Mouse (Mus musculus): Measurements from ENCODE around the gene Nbl1. TPM values are rescaled to one million over a fixed set of nuclear protein-coding genes. Genes with fewer than 3 reads are reported as not detected.

The Nbl1 gene
- polyA plus RNA-seq (2012; rRNA removed) = 30.6 and 59.3 TPM in 2 replicates

DNA sequence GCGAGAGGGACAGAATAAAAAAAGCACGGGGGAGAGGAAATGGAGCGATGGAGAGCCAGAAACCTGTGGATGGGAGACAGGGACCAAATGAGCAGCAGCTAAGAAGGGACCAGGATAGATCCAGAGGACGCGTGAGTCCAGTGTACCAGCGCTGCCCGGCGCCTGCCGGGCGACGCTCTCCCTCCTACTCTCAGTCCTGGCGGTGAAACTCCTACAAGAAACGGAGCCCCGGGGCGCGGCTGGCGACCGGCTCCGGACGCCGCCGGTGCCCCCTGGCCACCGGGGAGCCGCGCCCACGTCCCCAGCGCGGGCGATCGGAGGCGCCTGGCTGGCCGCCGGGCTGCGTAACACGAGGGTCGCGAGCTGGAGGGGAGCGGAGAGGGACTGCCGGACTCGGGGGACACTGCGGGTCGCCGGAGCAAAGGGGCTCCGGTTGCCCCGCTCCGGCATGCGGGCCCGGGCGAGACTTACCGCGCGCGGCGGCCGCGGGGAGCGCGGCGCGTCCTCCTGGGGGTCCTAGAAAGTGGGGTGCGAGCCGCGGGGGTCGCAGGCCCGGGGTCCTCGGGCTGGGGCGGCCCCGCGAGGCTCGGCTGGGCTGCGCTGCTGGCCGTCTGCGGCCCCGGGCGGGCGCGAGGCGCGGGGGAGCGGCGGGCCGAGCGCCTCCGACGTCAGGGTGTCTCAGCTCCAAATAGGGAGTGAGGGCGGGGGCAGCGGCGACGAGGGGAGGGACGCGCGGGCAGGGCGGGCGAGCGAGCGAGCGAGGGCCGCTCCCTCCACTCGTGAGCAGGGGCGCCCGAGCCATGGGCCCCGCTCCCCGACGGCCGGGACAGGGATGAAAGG is at the start of gene Nbl1:
Nbl1 (minus strand) TSS at position 638 of the 840 bp plus-strand sequence.

DNA sequence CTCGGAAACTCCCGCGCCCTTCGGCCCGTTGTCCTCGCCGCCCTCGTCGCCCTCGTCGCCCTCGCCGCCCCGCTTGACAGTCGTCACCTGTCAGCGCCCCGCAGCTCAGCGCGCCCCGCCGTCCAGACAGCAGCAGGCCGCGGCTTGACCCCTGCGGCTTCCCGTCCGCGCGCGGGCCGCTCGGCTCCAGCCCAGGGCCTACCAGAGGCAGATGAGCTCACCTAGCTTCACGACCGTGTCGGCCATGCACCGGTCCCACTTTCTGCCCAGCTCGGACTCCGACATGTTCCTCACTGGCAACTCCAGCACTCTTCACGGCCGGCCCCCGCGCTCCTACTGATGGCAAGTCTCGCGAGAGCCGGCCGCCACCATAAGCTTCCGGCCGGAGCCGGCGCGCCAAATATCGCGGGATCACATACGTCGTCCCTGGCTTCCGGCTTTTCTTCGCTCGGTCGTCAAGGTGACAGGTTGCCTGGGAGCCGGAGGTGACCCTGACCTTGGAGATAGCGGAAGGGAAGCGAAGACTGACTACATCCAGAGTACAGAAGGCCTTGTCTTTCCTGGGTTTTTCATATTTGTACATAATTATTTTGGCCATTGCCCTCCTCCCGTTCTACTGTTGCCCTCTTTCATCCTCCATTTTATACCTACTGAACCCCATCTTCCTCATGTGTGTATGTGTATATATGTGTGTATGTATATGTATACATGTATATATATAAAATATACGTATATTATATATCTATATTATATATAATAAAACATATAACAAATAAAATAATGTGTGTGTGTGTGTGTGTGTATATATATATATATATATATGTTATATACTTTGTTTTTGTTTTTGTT is 38.1 kb upstream of the Nbl1 start, which contains the start of gene Minos1:
Minos1 (minus strand) TSS at position 413 of the 849 bp plus-strand sequence.

DNA sequence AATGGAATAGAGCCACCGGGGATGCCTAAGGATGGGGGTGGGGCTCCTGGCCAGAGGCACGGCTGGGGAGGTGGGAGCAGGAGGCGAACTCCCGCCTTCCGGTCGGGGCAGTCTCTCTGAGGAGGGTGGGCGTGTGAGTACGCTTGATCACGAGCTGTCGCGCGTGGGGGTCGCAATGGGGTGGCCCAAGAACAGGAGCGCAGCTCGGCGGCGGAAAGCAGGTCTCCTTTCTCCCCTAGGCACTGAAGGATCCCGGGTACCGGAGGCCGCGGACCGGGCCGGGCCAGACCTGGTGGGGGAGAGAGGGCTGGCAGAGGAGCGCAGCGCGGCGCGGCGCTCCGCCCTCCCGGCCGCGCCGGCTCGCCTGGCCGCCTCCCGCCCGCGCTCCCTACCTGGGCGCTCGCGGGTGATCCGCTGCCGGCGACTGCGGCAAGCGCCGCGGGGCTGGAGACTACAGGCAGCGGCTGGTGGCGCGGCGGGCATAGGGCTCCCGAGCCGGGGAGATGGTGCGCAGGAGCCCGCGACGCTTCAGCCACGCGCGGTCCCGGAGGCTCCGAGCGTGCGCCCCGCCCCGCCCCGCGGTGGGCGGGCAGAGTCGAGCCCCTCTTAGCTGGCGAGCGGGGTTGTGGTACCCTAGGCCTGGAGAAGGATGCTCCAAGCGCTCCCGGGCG is 17.6 kb downstream of the Nbl1 start, which contains the start of gene Htr6:
Htr6 (minus strand) TSS at position 530 of the 671 bp plus-strand sequence.

Other genes starting within 250 kb of the Nbl1 start
- 0.54 and 0.64 TPM in 2 replicates for gene Pla2g5, start 229.5 kb downstream of the Nbl1 start, polyA plus RNA-seq (2012; rRNA removed)
- gene Gm13030, start 219.0 kb downstream of the Nbl1 start, polyA plus RNA-seq (2012; rRNA removed) = not detected in 2 replicates
- gene Pla2g2e, start 215.1 kb downstream of the Nbl1 start, polyA plus RNA-seq (2012; rRNA removed) = not detected in 2 replicates
- gene Otud3, start 179.0 kb downstream of the Nbl1 start, polyA plus RNA-seq (2012; rRNA removed) = 8.2 and 8.9 TPM in 2 replicates
- gene Rnf186, start 125.9 kb downstream of the Nbl1 start, polyA plus RNA-seq (2012; rRNA removed) = not detected in 2 replicates
- 1.0 and 1.2 TPM in 2 replicates for gene Tmco4, start 120.1 kb downstream of the Nbl1 start, polyA plus RNA-seq (2012; rRNA removed)
- gene Htr6, start 17.4 kb downstream of the Nbl1 start, polyA plus RNA-seq (2012; rRNA removed) = 1.2 and 1.3 TPM in 2 replicates
- gene Minos1, start 38.1 kb upstream of the Nbl1 start, polyA plus RNA-seq (2012; rRNA removed) = 178 and 192 TPM in 2 replicates
- gene Capzb, start 99.9 kb upstream of the Nbl1 start, polyA plus RNA-seq (2012; rRNA removed) = 187 and 200 TPM in 2 replicates
- 19.3 and 21.6 TPM in 2 replicates for gene Pqlc2, start 217.7 kb upstream of the Nbl1 start, polyA plus RNA-seq (2012; rRNA removed)
- gene Akr7a5, start 217.8 kb upstream of the Nbl1 start, polyA plus RNA-seq (2012; rRNA removed) = 17.1 and 22.2 TPM in 2 replicates

Measured in central nervous system, embryonic 14 days (tissue).